Mouse (Mus musculus): ENCODE results near the gene Cnot3. TPM values are rescaled to one million over a fixed set of nuclear protein-coding genes. Genes with fewer than 3 reads are reported as not detected.

The Cnot3 gene
- polyA plus RNA-seq, 1 experiment: 94.1 TPM

- peaks cover 21% of the 10 kb centered on the region for H3K36me3 ChIP-seq (ENCODE audit: control insufficient read depth, insufficient read depth, low read length)
- no peaks in the 10 kb centered on the region for H3K27me3 ChIP-seq (ENCODE audit: control insufficient read depth, insufficient read depth, low read length)
- H3K27ac ChIP-seq (ENCODE audit: insufficient read depth, low read length): no peak overlapping the region
- no peak for DNase-seq (ENCODE audit: low read depth in 1 of 2, low spot score in 2 of 2)
- H3K4me3 ChIP-seq (ENCODE audit: extremely low read depth, insufficient read depth, insufficient read length): no peak overlapping the region
- WGBS: 88% methylated on average over 1 of the region's 1 CpGs
- H3K4me1 ChIP-seq (ENCODE audit: control insufficient read depth, insufficient read depth, insufficient read length): peaks cover 6% of the 10 kb centered on the region; the same call in 1 of the 2 replicates
- TF ChIP-seq CTCF (IDR thresholded peaks at IDR 0.05; ENCODE audit: extremely low read depth, insufficient read depth, insufficient read length, insufficient replicate concordance) (no peak), POLR2A (IDR thresholded peaks at IDR 0.05; ENCODE audit: low read depth, low read length) (no peak)
Measured at GRCm38 (mm10) chr7:3709000-3709399, 63.9 kb downstream of the Cnot3 start.

Other genes with a start within 250 kb of the Cnot3 start
- gene Cacng6, start 221.1 kb upstream of the Cnot3 start, polyA plus RNA-seq (2012; rRNA removed): 0.11 and 0.15 TPM in 2 replicates
- 0.48 and 0.54 TPM in 2 replicates for gene Tarm1, start 142.6 kb upstream of the Cnot3 start, polyA plus RNA-seq (2012; rRNA removed)
- 0.14 and 0.15 TPM in 2 replicates for gene Oscar, start 29.1 kb upstream of the Cnot3 start, polyA plus RNA-seq (2012; rRNA removed)
- gene Ndufa3, start 27.9 kb upstream of the Cnot3 start, polyA plus RNA-seq (2012; rRNA removed): 117 and 124 TPM in 2 replicates
- gene Tfpt, start 15.3 kb upstream of the Cnot3 start, polyA plus RNA-seq (2012; rRNA removed): 6.8 TPM in 2 replicates
- gene Prpf31, start 15.3 kb upstream of the Cnot3 start, polyA plus RNA-seq (2012; rRNA removed): 24.1 and 27.8 TPM in 2 replicates
- gene Leng1, start 20.6 kb downstream of the Cnot3 start, polyA plus RNA-seq (2012; rRNA removed): 1.8 and 2.3 TPM in 2 replicates
- gene Tmc4, start 32.3 kb downstream of the Cnot3 start, polyA plus RNA-seq (2012; rRNA removed): 7.6 and 8.4 TPM in 2 replicates
- gene Tsen34, start 47.6 kb downstream of the Cnot3 start, polyA plus RNA-seq (2012; rRNA removed): 29.2 and 47.1 TPM in 2 replicates
- gene Mboat7, start 48.3 kb downstream of the Cnot3 start, polyA plus RNA-seq (2012; rRNA removed): 57.0 and 57.2 TPM in 2 replicates
- 1,349 and 2,225 TPM in 2 replicates for gene Rps9, start 58.7 kb downstream of the Cnot3 start, polyA plus RNA-seq (2012; rRNA removed)
- gene Pirb, start 75.1 kb downstream of the Cnot3 start, polyA plus RNA-seq (2012; rRNA removed): 51.9 and 72.4 TPM in 2 replicates
- 3.7 and 4.5 TPM in 2 replicates for gene Gm15448, start 180.4 kb downstream of the Cnot3 start, polyA plus RNA-seq (2012; rRNA removed)
- 5.0 and 13.3 TPM in 2 replicates for gene Pira2, start 199.8 kb downstream of the Cnot3 start, polyA plus RNA-seq (2012; rRNA removed)